Mouse (Mus musculus) neural tube, embryonic 11.5 days (tissue): ENCODE results near the gene Ccdc141. TPM values are rescaled to one million over a fixed set of nuclear protein-coding genes. Genes with fewer than 3 reads are reported as not detected.

Experiments used
- ATAC-seq: fragments of 200-750 bp; cut with Nextera tagmentation; 2 replicates; pipeline ENCODE4 v1.8.0; 2017; ENCODE audit warnings: moderate number of reproducible peaks, mild to moderate bottlenecking, moderate TSS enrichment, moderate library complexity; ENCODE audit not compliant: insufficient read depth, low FRiP score, low TSS enrichment
- DNase-seq: peaks from one replicate; pipeline ENCODE4 v3.0.0-alpha.2; 2015; ENCODE audit warnings: low spot score
- H3K27ac ChIP-seq: fragments of 300-500 bp; sonication (generic); 2 replicates; pipeline ENCODE4 v1.5.1; 2014; ENCODE audit warnings: low read depth, mild to moderate bottlenecking, low read length
- H3K27me3 ChIP-seq: fragments of 300-500 bp; sonication (generic); 2 replicates; pipeline ENCODE4 v1.6.1; 2014; ENCODE audit warnings: mild to moderate bottlenecking, low read length, mixed read lengths; ENCODE audit not compliant: control insufficient read depth, insufficient read depth
- H3K36me3 ChIP-seq: fragments of 300-500 bp; sonication (generic); 2 replicates; pipeline ENCODE4 v1.6.1; 2014; ENCODE audit warnings: mild to moderate bottlenecking, low read length, moderate library complexity, mixed read lengths; ENCODE audit not compliant: control insufficient read depth, insufficient read depth
- H3K4me1 ChIP-seq: fragments of 300-500 bp; sonication (generic); 2 replicates; pipeline ENCODE4 v1.6.1; 2014; ENCODE audit warnings: low read length, mixed read lengths; ENCODE audit not compliant: control insufficient read depth, insufficient read depth
- H3K4me2 ChIP-seq: fragments of 300-500 bp; sonication (generic); 2 replicates; pipeline ENCODE4 v1.6.1; 2014; ENCODE audit warnings: low read depth, mild to moderate bottlenecking, moderate library complexity
- H3K4me3 ChIP-seq: fragments of 300-500 bp; sonication (generic); 2 replicates; pipeline ENCODE4 v1.5.1; 2014; ENCODE audit warnings: low read depth, low read length
- H3K9ac ChIP-seq: fragments of 300-500 bp; sonication (generic); 2 replicates; pipeline ENCODE4 v1.6.1; 2014; ENCODE audit warnings: mild to moderate bottlenecking, low read length
- H3K9me3 ChIP-seq: fragments of 300-500 bp; sonication (generic); 2 replicates; pipeline ENCODE4 v1.6.1; 2016; ENCODE audit warnings: low read length; ENCODE audit not compliant: control insufficient read depth
- WGBS: fragments of 180-500 bp; shearing (Covaris S2); extraction: QIAGEN DNeasy Blood & Tissue Kit; methylation state at CpG from one replicate; pipeline ENCODE4 v1.1.7; 2014; 5-methylcytosine and 5-hydroxymethylcytosine counted together
- microRNA-seq: library from miRNA; unstranded; fragments of <30 nt; microRNA quantifications from one replicate; pipeline ENCODE4, GENCODE M21; 2016
- polyA plus RNA-seq: library from polyadenylated mRNA; unstranded; fragments of >200 nt; fragmentation: Nextera tagmentation; extraction: Ambion mirVana; gene quantifications from 2 replicates; pipeline ENCODE4 v1.2.1, GENCODE M21; 2014

The Ccdc141 gene
- polyA plus RNA-seq, 1 experiment from 2014 or later = 5.3 TPM

DNA sequence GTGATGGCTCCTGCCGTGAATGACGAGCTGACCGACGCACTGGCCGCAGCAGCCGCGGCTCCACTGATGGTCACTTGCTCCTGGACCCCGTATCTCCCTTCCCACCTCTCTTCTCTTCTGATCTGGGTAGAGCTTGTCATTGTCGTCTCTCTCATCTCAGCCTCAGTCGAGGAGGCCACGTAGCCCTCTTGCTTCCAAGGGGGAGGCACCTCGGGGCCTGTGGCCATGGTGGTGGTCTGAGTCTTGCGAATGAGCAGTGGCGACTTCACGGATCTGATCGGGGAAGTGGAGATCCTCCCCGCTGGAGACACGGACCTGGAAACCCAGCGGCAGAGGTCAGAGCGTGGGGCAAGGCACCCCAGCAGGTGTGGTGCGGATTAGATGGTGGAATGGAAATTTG is 200.8 kb downstream of the Ccdc141 start:
- WGBS = 85% methylated on average over 21 of the region's 21 CpGs
- no peak for ATAC-seq

DNA sequence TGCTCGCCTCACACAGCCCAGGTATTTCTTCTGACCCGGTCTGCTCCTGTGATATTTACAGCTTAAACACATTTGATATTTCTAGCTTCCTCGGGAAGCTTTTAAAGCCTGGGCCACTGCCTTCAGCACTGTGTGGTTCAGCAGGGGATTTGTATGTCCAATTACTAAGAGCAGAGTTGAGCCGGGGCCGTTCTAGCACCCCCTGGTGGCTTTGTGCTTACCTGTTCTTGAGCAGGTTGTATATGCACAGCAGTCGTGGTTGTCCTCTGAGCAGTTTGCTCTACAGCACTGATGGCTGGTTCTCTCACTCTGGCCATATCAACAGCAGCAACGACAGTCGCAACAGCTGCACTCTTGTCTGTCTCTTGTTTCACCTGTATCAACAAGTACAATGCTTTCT is 201.5 kb downstream of the Ccdc141 start:
- WGBS = 43% methylated on average over 8 of the region's 8 CpGs
- DNase-seq = peak; percentile 78
- no peaks in the 10 kb centered on the region for H3K4me1 ChIP-seq

More for the DNA sequence above, 200.8 kb downstream of the Ccdc141 start:
- H3K36me3 ChIP-seq = no peaks in the 10 kb centered on the region
- H3K9me3 ChIP-seq = no peaks in the 10 kb centered on the region
- H3K27me3 ChIP-seq = no peaks in the 10 kb centered on the region
- H3K9ac ChIP-seq = no peak overlapping the region
- H3K27ac ChIP-seq = no peak overlapping the region
- H3K4me3 ChIP-seq = no peak overlapping the region
- no peaks in the 10 kb centered on the region for H3K4me1 ChIP-seq
- no peak for DNase-seq
- H3K4me2 ChIP-seq = no peak overlapping the region

DNA sequence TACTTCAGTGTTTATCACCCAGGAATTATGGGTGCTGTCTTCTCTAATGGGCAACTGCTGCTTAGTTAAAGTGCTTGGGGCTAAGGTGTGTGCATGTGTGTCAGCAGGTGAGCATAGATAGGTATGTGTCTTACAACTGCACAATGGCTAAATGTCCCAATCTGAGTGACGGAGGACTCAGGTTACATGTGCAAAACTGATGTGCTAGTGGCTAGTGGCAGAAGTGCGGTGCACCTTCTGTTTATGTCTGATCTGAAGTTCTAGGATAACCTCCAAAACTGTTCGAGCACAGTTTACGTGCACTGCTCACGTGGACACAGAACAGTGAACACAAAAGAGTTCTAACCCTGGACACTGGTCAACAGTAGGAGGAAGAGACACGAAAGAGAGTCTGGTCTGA is 203.9 kb downstream of the Ccdc141 start:
- no peak overlapping the region for H3K4me3 ChIP-seq
- WGBS = 90% methylated on average over 6 of the region's 6 CpGs
- H3K27ac ChIP-seq = no peak overlapping the region
- no peaks in the 10 kb centered on the region for H3K27me3 ChIP-seq
- H3K36me3 ChIP-seq = no peaks in the 10 kb centered on the region
- no peaks in the 10 kb centered on the region for H3K4me1 ChIP-seq
- H3K9me3 ChIP-seq = no peaks in the 10 kb centered on the region
- H3K9ac ChIP-seq = no peak overlapping the region
- no peak overlapping the region for H3K4me2 ChIP-seq
- DNase-seq (no peak), ATAC-seq (no peak)

More for the DNA sequence above, 201.5 kb downstream of the Ccdc141 start:
- no peak overlapping the region for H3K4me3 ChIP-seq
- no peak overlapping the region for H3K4me2 ChIP-seq
- H3K9ac ChIP-seq = no peak overlapping the region
- H3K36me3 ChIP-seq = no peaks in the 10 kb centered on the region
- no peaks in the 10 kb centered on the region for H3K9me3 ChIP-seq
- no peaks in the 10 kb centered on the region for H3K27me3 ChIP-seq
- no peak overlapping the region for H3K27ac ChIP-seq
- ATAC-seq = peak; percentile 73; the same call in 1 of the 2 replicates

DNA sequence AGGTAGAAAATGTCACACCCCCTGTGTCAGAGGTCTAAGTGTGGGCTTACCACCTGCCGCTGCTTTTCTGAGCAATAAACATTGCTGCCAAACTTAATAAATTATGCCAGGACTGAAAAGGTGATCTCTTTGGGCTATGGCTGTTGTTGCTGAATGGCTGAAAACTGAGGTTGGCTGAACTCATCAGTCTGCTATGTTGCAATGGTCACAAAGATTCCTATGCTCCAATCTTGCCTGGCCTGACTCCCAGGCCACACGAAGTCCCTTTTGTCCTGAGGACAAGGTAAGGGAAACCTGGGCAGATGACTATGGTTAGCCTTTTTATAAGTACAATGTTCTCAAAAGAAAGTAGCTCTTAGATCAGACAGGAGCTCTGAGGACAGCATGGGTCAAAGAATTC is 204.4 kb downstream of the Ccdc141 start:
- H3K27ac ChIP-seq = no peak overlapping the region
- H3K4me1 ChIP-seq = no peaks in the 10 kb centered on the region
- no peak overlapping the region for H3K9ac ChIP-seq
- no peaks in the 10 kb centered on the region for H3K9me3 ChIP-seq
- 78% methylated on average over 2 of the region's 2 CpGs for WGBS
- H3K36me3 ChIP-seq = no peaks in the 10 kb centered on the region
- no peaks in the 10 kb centered on the region for H3K27me3 ChIP-seq
- no peak overlapping the region for H3K4me2 ChIP-seq
- no peak overlapping the region for H3K4me3 ChIP-seq
- DNase-seq (no peak), ATAC-seq (no peak)

DNA sequence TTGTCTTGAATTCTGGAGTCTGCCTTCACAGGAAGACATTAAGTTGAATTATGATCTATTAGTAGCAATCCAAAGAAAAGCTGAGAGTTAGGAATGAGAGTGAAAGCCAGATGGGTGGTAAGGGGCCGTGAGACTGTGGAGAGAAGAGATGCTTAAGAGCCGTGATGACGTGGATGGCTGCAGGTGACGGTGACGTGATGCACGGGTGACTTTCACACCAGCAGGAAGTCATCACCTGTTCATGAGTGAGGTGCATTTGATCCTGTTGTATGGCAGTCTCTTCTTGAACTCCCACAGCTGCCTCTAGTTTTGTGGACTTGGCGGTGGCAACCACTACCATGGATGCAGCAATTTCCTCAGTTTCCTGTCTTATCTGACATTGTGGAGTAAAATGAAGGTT is 204.9 kb downstream of the Ccdc141 start:
- WGBS = 84% methylated on average over 7 of the region's 7 CpGs
- Histone ChIP-seq H3K4me3 (no peak overlapping the region), H3K36me3 (no peaks in the 10 kb centered on the region), H3K4me1 (no peaks in the 10 kb centered on the region), H3K27ac (no peak overlapping the region), H3K9me3 (no peaks in the 10 kb centered on the region), H3K27me3 (no peaks in the 10 kb centered on the region), H3K9ac (no peak overlapping the region), H3K4me2 (no peak overlapping the region)
- ATAC-seq = no peak
- DNase-seq = no peak

DNA sequence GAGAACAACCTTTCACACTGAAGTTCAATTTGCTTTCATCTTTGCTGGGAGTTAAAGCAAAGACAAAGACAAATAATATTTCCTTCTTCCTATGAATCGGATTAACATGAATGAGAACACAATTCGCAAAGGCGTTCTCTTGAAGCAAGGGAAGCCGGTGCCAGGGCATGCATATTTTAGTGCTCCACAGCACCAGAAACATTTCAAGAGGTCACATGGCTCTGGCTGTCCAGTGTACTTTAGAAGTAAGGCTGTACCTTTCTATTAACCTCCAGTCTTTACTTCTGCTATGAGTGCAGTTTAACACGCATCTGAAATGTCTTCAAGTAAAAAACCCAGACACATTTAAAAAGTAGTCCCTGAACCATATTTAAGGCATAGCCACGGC is 208.4 kb downstream of the Ccdc141 start:
- Histone ChIP-seq H3K27me3 (no peaks in the 10 kb centered on the region), H3K4me2 (no peak overlapping the region), H3K9ac (no peak overlapping the region), H3K27ac (no peak overlapping the region), H3K4me1 (no peaks in the 10 kb centered on the region), H3K9me3 (no peaks in the 10 kb centered on the region), H3K36me3 (no peaks in the 10 kb centered on the region), H3K4me3 (no peak overlapping the region)
- ATAC-seq = no peak
- 90% methylated on average over 6 of the region's 6 CpGs for WGBS
- DNase-seq = no peak

DNA sequence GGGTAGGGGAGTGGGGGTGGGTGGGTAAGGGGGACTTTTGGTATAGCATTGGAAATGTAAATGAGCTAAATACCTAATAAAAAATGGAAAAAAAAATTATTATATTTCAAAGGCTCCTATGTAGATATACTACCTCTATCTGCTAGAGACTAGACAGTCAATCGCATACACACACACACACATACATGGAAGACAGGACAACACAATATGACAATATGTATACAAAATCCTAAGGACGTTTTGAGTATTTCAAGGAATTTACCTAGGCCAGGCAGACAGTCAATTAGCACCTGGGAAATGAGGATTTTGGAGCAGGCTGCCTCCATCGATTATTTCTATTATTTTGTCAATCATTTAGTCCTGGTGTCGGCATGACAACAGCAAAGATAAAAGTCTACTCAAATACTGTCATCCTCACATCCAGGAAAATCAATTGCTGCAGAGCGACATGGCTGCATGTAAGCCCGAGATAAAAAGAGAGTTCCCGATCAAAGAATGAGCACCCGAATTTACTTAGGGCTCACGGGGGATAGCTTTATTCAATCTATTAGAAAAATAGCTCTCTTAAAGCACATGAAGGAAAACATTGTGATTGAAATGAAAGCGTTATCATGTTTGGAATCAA is 208.9 kb downstream of the Ccdc141 start:
- Histone ChIP-seq H3K4me1 (no peaks in the 10 kb centered on the region), H3K9me3 (no peaks in the 10 kb centered on the region), H3K36me3 (no peaks in the 10 kb centered on the region), H3K27ac (no peak overlapping the region), H3K27me3 (no peaks in the 10 kb centered on the region), H3K9ac (no peak overlapping the region), H3K4me2 (no peak overlapping the region), H3K4me3 (no peak overlapping the region)
- 90% methylated on average over 10 of the region's 10 CpGs for WGBS
- ATAC-seq (no peak), DNase-seq (no peak)

Small RNA genes lying within 50 kb of the gene (microRNA-seq; reads per million reads assigned to microRNA genes)
- gene Gm44360 = not detected

Other genes with a start within 250 kb of the Ccdc141 start
- gene Ttn, start 188.1 kb downstream of the Ccdc141 start, polyA plus RNA-seq = 14.6 and 19.7 TPM in 2 replicates
- 31.3 and 32.6 TPM in 2 replicates for gene Sestd1, start 110.0 kb upstream of the Ccdc141 start, polyA plus RNA-seq